Mouse (Mus musculus) hindbrain, embryonic 14.5 days (tissue): ENCODE measurements around the gene Prkca. TPM values are rescaled to one million over a fixed set of nuclear protein-coding genes. Genes with fewer than 3 reads are reported as not detected.

ENCODE experiments used
- ATAC-seq: fragments of 200-750 bp; cut with Nextera tagmentation; 2 replicates; pipeline ENCODE4 v1.8.0; 2017; ENCODE audit warnings: moderate number of reproducible peaks, mild to moderate bottlenecking, moderate TSS enrichment, moderate library complexity; ENCODE audit not compliant: low FRiP score
- DNase-seq: peaks from one replicate; pipeline ENCODE4 v3.0.0-alpha.2; 2015; ENCODE audit warnings: low spot score
- H3K27ac ChIP-seq: fragments of 300-500 bp; sonication (generic); 2 replicates; pipeline ENCODE4 v1.5.1; 2014; ENCODE audit warnings: mild to moderate bottlenecking, moderate library complexity
- H3K27me3 ChIP-seq: fragments of 300-500 bp; sonication (generic); 2 replicates; pipeline ENCODE4 v1.6.1; 2014; ENCODE audit warnings: mild to moderate bottlenecking, low read length, mixed read lengths; ENCODE audit not compliant: control insufficient read depth, insufficient read depth
- H3K36me3 ChIP-seq: fragments of 300-500 bp; sonication (generic); replicated peaks from 2 replicates; pipeline ENCODE4 v1.6.1; 2014; ENCODE audit not compliant: control insufficient read depth, insufficient read depth
- H3K4me1 ChIP-seq: fragments of 300-500 bp; sonication (generic); replicated peaks from 2 replicates; pipeline ENCODE4 v1.6.1; 2014; ENCODE audit warnings: antibody characterized with exemption, low read length, mixed read lengths; ENCODE audit not compliant: control insufficient read depth, insufficient read depth
- H3K4me2 ChIP-seq: fragments of 300-500 bp; sonication (generic); replicated peaks from 2 replicates; pipeline ENCODE4 v1.6.1; 2014; ENCODE audit warnings: mild to moderate bottlenecking, moderate library complexity
- H3K4me3 ChIP-seq: fragments of 300-500 bp; sonication (generic); replicated peaks from 2 replicates; pipeline ENCODE4 v1.5.1; 2014; ENCODE audit warnings: mild to moderate bottlenecking, low read length
- H3K9ac ChIP-seq: fragments of 300-500 bp; sonication (generic); 2 replicates; pipeline ENCODE4 v1.6.1; 2014
- H3K9me3 ChIP-seq: fragments of 300-500 bp; sonication (generic); 2 replicates; pipeline ENCODE4 v1.6.1; 2016; ENCODE audit warnings: low read length; ENCODE audit not compliant: control insufficient read depth
- WGBS: fragments of 180-500 bp; shearing (Covaris S2); extraction: QIAGEN DNeasy Blood & Tissue Kit; methylation state at CpG from one replicate; pipeline ENCODE4 v1.1.7; 2014; 5-methylcytosine and 5-hydroxymethylcytosine counted together
- polyA plus RNA-seq: library from polyadenylated mRNA; unstranded; fragments of >200 nt; fragmentation: Nextera tagmentation; extraction: Ambion mirVana; gene quantifications from 2 replicates; pipeline ENCODE4 v1.2.1, GENCODE M21; 2014

Gene Prkca
- polyA plus RNA-seq, 1 experiment from 2014 or later = 9.1 TPM

DNA sequence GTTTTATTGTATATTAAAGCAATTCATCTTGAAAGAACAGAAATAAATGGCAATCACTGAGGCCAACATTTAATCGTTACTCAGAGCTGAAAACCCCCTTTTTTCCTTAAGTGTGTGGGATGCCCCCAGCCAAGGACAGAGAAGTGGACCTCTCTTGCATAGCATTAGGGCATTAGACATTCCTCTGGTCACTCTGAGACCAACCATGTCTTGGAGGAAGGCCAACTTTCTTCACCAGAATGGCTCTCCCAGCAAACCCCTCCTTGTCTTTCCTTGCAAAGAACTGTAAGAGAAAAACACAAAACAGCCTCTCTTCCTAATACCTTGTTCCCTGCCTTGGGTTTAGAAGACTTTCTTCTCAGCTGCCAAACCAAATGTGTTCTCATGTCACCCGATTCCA is 67.6 kb downstream of the Prkca start:
- H3K9ac ChIP-seq = no peak overlapping the region
- no peaks in the 10 kb centered on the region for H3K27me3 ChIP-seq
- H3K4me3 ChIP-seq = no peak overlapping the region
- no peaks in the 10 kb centered on the region for H3K9me3 ChIP-seq
- ATAC-seq = no peak
- H3K36me3 ChIP-seq = no peaks in the 10 kb centered on the region
- 73% methylated on average over 2 of the region's 2 CpGs for WGBS
- H3K27ac ChIP-seq = no peak overlapping the region
- H3K4me2 ChIP-seq = no peak overlapping the region
- DNase-seq = no peak
- H3K4me1 ChIP-seq = 0 out of 2 replicates have a peak, but pooled peaks cover 16% of the 10 kb centered on the region

DNA sequence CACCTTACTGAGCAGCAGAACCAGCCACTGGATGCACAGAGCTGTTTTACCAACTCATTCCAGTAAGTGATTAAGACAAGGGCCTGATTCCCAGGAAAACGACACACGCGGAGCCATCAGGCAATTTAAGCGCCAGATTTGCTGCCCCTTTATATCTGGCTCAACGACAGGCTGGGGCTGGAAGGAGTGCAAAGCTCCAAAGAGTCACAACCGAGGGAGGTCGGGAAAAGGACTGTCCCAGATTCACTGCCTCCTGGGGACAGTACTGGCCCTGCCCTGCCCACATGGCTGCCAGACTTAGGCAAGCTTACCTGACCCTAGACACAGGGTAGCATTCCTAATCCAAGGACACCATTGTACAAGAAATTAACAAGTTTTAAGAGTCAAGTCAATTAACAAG is 69.7 kb downstream of the Prkca start:
- peaks cover 24% of the 10 kb centered on the region for H3K4me1 ChIP-seq
- DNase-seq = no peak
- ATAC-seq = no peak
- no peak overlapping the region for H3K27ac ChIP-seq
- H3K27me3 ChIP-seq = no peaks in the 10 kb centered on the region
- no peak overlapping the region for H3K4me2 ChIP-seq
- H3K4me3 ChIP-seq = no peak overlapping the region
- no peaks in the 10 kb centered on the region for H3K9me3 ChIP-seq
- WGBS = 51% methylated on average over 7 of the region's 7 CpGs
- no peaks in the 10 kb centered on the region for H3K36me3 ChIP-seq
- H3K9ac ChIP-seq = no peak overlapping the region

DNA sequence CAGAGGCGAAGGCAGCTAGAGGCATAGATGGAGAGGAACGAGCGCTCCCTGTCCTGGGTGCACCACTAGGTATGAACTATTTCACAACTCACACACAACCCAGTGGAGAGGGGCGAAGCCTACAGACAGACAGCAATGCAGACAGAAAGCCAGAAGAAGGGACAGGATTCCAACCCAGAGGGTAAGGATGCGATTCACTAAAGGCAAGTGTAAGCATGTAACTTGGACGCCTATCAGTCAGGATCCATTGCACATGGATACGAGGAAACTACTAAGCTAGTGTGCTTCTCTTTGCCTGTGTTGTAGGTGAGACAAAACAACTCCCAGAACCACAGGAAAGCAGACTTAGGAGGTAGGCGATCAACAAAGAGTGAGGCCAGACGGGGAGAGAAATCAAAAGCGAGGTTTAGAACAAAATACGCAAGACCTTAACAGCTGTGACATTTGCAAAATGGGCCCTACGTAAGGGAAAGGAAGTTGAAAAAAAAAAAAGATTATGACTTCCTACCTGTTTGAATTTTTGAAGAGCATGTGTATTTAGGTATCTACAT is 70.2 kb downstream of the Prkca start:
- H3K27ac ChIP-seq = no peak overlapping the region

DNA sequence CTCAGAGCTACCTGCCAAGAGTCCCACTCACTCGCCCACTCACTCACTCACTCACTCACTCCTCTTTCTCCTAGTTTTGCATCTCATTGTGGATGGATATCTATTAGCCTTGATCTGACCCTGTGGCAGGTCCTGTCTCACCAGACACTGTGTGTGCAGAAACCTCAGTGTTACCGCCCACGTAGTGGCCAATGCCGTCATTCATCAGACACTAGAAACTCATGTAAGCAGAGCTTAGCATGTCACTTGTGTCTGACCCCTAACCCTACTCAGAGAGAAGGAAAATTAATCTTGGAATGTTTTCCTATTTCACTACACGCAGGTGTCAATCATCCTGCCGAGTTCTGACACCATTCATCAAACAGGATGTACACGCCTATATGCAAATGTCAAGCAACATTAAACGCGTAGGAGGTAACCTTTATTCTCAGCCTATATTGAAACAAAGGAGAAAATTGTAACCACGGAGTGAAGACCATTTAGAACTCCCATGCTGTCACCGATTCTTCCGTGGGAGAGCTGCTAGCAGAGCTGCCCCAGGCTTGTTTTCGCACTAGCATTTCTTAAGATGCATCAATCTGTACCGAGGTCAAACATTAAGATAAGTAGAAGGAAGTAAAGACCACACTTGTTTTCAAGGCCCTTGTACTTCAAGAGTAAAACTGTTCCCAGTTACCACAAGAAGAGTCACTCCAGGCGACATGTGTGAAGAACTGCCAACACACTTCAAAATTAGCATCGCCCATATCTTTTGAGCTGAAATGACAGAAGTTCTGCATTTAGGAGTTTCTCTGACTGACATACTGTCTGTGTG is 70.9 kb downstream of the Prkca start:
- ATAC-seq (no peak), DNase-seq (no peak)
- Histone ChIP-seq H3K4me2 (no peak overlapping the region), H3K36me3 (no peaks in the 10 kb centered on the region), H3K4me3 (no peak overlapping the region), H3K27me3 (no peaks in the 10 kb centered on the region), H3K4me1 (peaks cover 35% of the 10 kb centered on the region), H3K9ac (no peak overlapping the region), H3K9me3 (no peaks in the 10 kb centered on the region), H3K27ac (no peak overlapping the region)
- 73% methylated on average over 16 of the region's 16 CpGs for WGBS

More for the DNA sequence above, 70.2 kb downstream of the Prkca start:
- Histone ChIP-seq H3K9me3 (no peaks in the 10 kb centered on the region), H3K4me2 (no peak overlapping the region), H3K9ac (no peak overlapping the region), H3K4me1 (peaks cover 30% of the 10 kb centered on the region), H3K4me3 (no peak overlapping the region), H3K36me3 (no peaks in the 10 kb centered on the region), H3K27me3 (no peaks in the 10 kb centered on the region)
- no peak for ATAC-seq
- WGBS = 91% methylated on average over 12 of the region's 12 CpGs
- DNase-seq = no peak

DNA sequence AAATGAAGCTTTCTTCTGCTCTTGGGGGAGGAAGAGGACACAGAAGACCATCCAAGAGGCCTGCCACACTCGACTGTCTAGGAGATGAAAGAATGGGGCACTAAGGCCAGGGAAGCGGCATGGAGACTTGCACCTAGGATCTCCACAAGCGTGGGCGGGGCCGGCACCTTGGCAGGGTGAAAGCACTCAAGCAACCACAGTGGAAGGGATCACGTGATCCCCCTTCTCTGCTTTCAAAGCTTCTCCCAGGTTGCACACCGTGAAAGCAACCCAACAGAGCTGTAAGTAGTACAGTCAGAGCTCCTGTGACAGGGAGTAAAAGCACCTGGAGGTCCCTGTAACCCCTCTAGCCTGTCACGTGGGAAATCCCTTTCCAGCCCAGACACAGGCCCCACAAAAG is 72.4 kb downstream of the Prkca start:
- H3K4me1 ChIP-seq = peaks cover 44% of the 10 kb centered on the region
- no peak overlapping the region for H3K27ac ChIP-seq
- no peaks in the 10 kb centered on the region for H3K27me3 ChIP-seq
- 55% methylated on average over 8 of the region's 8 CpGs for WGBS
- DNase-seq = no peak
- no peak overlapping the region for H3K9ac ChIP-seq
- no peaks in the 10 kb centered on the region for H3K36me3 ChIP-seq
- H3K4me2 ChIP-seq = no peak overlapping the region
- no peak for ATAC-seq
- no peak overlapping the region for H3K4me3 ChIP-seq
- H3K9me3 ChIP-seq = no peaks in the 10 kb centered on the region

DNA sequence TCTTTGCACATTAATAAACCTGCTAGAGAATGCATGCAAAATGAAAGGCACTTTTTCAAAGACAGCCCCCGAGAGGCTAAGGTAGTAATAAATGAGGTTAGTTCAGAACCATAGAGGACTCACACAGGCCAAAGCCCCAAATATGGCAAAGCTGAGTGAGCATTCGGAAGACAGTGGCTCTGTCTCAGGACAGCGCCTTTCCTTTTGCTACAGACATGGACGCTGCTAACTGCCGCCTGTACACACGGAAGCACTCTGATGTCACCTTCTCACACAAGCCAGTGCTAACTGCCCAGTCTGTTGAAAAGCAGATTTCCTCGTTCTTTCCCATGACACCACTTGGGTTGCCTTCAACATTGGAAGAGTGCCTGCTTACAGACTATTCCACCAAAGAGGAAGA is 74.2 kb downstream of the Prkca start:
- Histone ChIP-seq H3K9ac (no peak overlapping the region), H3K9me3 (no peaks in the 10 kb centered on the region), H3K4me2 (no peak overlapping the region), H3K4me3 (no peak overlapping the region), H3K27ac (peak overlapping the region; percentile 38), H3K4me1 (peaks cover 35% of the 10 kb centered on the region), H3K36me3 (no peaks in the 10 kb centered on the region), H3K27me3 (no peaks in the 10 kb centered on the region)
- no peak for ATAC-seq
- whole genome bisulfite sequencing = 34% methylated on average over 7 of the region's 7 CpGs
- DNase-seq = no peak

DNA sequence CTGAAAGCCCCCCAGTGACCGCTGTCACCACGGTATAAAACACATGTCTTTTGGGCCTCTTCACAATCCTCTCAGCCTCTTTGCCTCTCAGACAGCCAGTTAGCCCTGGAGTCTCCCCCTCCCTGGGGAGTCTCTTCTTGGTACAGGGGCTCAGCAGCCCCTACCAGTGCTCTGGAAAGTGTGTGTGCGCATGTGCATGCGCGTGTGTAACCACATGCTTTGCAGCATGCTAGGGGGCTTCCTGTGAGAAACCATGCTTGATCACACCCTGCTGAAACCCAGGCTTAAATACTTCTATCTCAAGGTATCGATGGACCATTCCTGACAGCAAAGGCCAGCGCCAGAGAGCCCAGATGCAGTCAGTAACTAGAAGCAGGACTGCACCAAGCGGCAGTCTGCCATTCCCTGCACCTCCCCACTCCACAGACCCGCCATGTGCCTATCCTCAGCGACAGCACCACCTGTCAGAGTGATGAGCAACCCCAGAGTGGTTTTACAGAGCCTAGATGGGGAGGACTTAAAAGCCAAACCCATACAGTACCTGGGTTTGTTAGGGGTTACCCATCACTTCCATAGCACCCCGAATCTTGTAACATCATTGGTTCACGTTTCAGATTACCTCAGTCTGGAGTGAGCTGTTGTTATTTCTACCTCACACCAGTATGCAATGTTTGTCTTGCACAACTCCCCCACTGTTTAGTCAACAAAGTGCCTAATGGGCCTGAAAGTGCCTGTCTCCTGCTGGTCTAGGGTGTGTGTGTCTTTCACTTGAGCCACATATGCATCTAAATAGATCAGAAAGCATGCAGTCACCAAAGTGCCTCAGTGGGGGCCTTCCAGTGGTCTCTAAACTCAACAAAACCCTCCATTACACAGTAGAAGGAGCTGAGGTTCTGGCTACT is 75.1 kb downstream of the Prkca start:
- Histone ChIP-seq H3K27me3 (no peaks in the 10 kb centered on the region), H3K36me3 (no peaks in the 10 kb centered on the region), H3K9me3 (no peaks in the 10 kb centered on the region), H3K27ac (peak overlapping the region; percentile 38), H3K9ac (no peak overlapping the region), H3K4me1 (peaks cover 35% of the 10 kb centered on the region), H3K4me2 (no peak overlapping the region), H3K4me3 (no peak overlapping the region)
- ATAC-seq = 0 out of 2 replicates have a peak, but pooled peaks have one; percentile 57
- WGBS = 43% methylated on average over 12 of the region's 12 CpGs
- no peak for DNase-seq

DNA sequence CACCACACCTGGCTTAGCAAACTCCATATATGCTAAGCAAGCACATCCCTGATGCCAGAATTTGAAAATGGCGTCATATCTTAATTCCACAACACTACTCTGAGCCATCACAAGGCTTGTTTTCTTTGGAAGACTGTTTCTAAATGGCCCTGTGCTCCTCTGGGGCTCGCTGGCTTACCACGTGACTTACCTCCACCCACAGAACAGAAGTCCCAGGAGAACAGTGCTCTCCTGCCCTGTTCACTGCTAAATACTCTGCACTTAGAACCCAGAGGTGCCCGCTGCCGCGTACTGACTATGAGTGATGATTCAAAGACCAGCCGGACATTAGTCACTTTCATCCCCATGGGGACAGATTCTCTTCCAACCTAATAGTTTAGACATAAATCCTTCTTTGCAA is 75.9 kb downstream of the Prkca start:
- ATAC-seq (no peak), DNase-seq (no peak)
- no peak overlapping the region for H3K4me2 ChIP-seq
- no peaks in the 10 kb centered on the region for H3K9me3 ChIP-seq
- H3K4me3 ChIP-seq = no peak overlapping the region
- peaks cover 35% of the 10 kb centered on the region for H3K4me1 ChIP-seq
- H3K27me3 ChIP-seq = no peaks in the 10 kb centered on the region
- H3K36me3 ChIP-seq = no peaks in the 10 kb centered on the region
- 67% methylated on average over 7 of the region's 7 CpGs for WGBS
- H3K9ac ChIP-seq = no peak overlapping the region
- H3K27ac ChIP-seq = no peak overlapping the region

DNA sequence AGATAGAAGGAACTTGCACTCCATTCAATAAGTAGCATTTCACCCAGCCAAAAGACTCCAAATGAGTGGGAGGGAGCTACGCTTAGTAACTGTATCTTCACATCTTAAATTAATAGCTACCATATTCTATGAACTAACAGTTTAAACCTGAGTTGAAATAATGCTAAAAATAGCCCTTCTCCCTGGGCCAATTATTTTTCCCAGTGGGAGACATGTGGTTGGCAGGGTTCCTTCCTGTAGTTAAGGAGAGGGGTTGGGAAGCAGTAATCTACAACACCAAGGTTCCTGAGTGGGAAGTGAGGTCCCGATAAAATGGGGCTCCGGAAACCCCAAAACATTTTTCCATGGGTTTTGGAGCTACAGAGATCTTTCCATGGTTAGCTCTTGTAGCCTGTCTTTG is 76.7 kb downstream of the Prkca start:
- DNase-seq (no peak), ATAC-seq (no peak)
- Histone ChIP-seq H3K4me1 (peaks cover 35% of the 10 kb centered on the region), H3K4me2 (no peak overlapping the region), H3K9ac (no peak overlapping the region), H3K36me3 (no peaks in the 10 kb centered on the region), H3K27ac (no peak overlapping the region), H3K27me3 (no peaks in the 10 kb centered on the region), H3K4me3 (no peak overlapping the region), H3K9me3 (no peaks in the 10 kb centered on the region)
- WGBS = 80% methylated on average over 3 of the region's 3 CpGs
